Mouse (Mus musculus) limb, embryonic 15.5 days (tissue): ENCODE results near the gene Dap3. TPM values are rescaled to one million over a fixed set of nuclear protein-coding genes. Genes with fewer than 3 reads are reported as not detected.
"Not testable (repeated sequence)": the region's sequence is repeated elsewhere in the genome, so short reads cannot be mapped to it uniquely, and the experiment has no call there.

ENCODE experiments used
- ATAC-seq: fragments of 200-750 bp; cut with Nextera tagmentation; 2 replicates; pipeline ENCODE4 v1.8.0; 2017; ENCODE audit warnings: low read depth, moderate TSS enrichment; ENCODE audit not compliant: insufficient number of reproducible peaks, low FRiP score, low TSS enrichment
- H3K27ac ChIP-seq: fragments of 300-500 bp; sonication (generic); 2 replicates; pipeline ENCODE4 v1.5.1; 2015; ENCODE audit warnings: moderate library complexity, mild to moderate bottlenecking, inconsistent platforms
- H3K27me3 ChIP-seq: fragments of 300-500 bp; sonication (generic); 2 replicates; pipeline ENCODE4 v1.6.1; 2015; ENCODE audit warnings: inconsistent platforms
- H3K36me3 ChIP-seq: fragments of 300-500 bp; sonication (generic); 2 replicates; pipeline ENCODE4 v1.6.1; 2015; ENCODE audit warnings: inconsistent platforms
- H3K4me1 ChIP-seq: fragments of 300-500 bp; sonication (generic); 2 replicates; pipeline ENCODE4 v1.6.1; 2015; ENCODE audit warnings: inconsistent platforms
- H3K4me2 ChIP-seq: fragments of 300-500 bp; sonication (generic); 2 replicates; pipeline ENCODE4 v1.6.1; 2015; ENCODE audit warnings: mild to moderate bottlenecking, inconsistent platforms
- H3K4me3 ChIP-seq: fragments of 300-500 bp; sonication (generic); 2 replicates; pipeline ENCODE4 v1.5.1; 2015; ENCODE audit warnings: mild to moderate bottlenecking, inconsistent platforms
- H3K9ac ChIP-seq: fragments of 300-500 bp; sonication (generic); 2 replicates; pipeline ENCODE4 v1.6.1; 2015; ENCODE audit warnings: inconsistent platforms
- H3K9me3 ChIP-seq: fragments of 300-500 bp; sonication (generic); 2 replicates; pipeline ENCODE4 v1.6.1; 2016; ENCODE audit warnings: inconsistent platforms
- WGBS: fragments of 180-500 bp; shearing (Covaris S2); methylation state at CpG from one replicate; pipeline ENCODE4 v1.1.7; 2015; 5-methylcytosine and 5-hydroxymethylcytosine counted together
- polyA plus RNA-seq: library from polyadenylated mRNA; unstranded; fragments of >200 nt; fragmentation: Nextera tagmentation; extraction: Ambion mirVana; gene quantifications from 2 replicates; pipeline ENCODE4 v1.2.1, GENCODE M21; 2015

Gene Dap3
- polyA plus RNA-seq, 1 experiment from 2014 or later: 145 TPM

GRCm38 (mm10) chr3:88906393-88907159, 44.4 kb downstream of the Dap3 start:
- peaks cover 97% of the 10 kb centered on the region for H3K36me3 ChIP-seq
- H3K27ac ChIP-seq: no peak overlapping the region
- no peaks in the 10 kb centered on the region for H3K9me3 ChIP-seq
- no peak overlapping the region for H3K4me2 ChIP-seq
- no peak for ATAC-seq
- no peaks in the 10 kb centered on the region for H3K27me3 ChIP-seq
- no peak overlapping the region for H3K9ac ChIP-seq
- 90% methylated on average over 6 of the region's 6 CpGs for WGBS
- H3K4me3 ChIP-seq: no peak overlapping the region
- H3K4me1 ChIP-seq: no peaks in the 10 kb centered on the region

GRCm38 (mm10) chr3:88905741-88906140, 45.2 kb downstream of the Dap3 start:
- Histone ChIP-seq H3K4me3 (no peak overlapping the region), H3K36me3 (peaks cover 93% of the 10 kb centered on the region), H3K27ac (no peak overlapping the region), H3K9me3 (no peaks in the 10 kb centered on the region), H3K4me1 (no peaks in the 10 kb centered on the region), H3K27me3 (no peaks in the 10 kb centered on the region), H3K4me2 (no peak overlapping the region), H3K9ac (no peak overlapping the region)
- ATAC-seq: no peak
- WGBS: 89% methylated on average over 2 of the region's 2 CpGs

GRCm38 (mm10) chr3:88905209-88905608, 45.8 kb downstream of the Dap3 start:
- no peak overlapping the region for H3K4me2 ChIP-seq
- H3K27me3 ChIP-seq: no peaks in the 10 kb centered on the region
- peaks cover 91% of the 10 kb centered on the region for H3K36me3 ChIP-seq
- H3K9me3 ChIP-seq: no peaks in the 10 kb centered on the region
- no peak for ATAC-seq
- H3K9ac ChIP-seq: no peak overlapping the region
- no peaks in the 10 kb centered on the region for H3K4me1 ChIP-seq
- H3K4me3 ChIP-seq: no peak overlapping the region
- no peak overlapping the region for H3K27ac ChIP-seq
- 85% methylated on average over 6 of the region's 6 CpGs for WGBS

GRCm38 (mm10) chr3:88904803-88905202, 46.2 kb downstream of the Dap3 start:
- no peaks in the 10 kb centered on the region for H3K27me3 ChIP-seq
- H3K9ac ChIP-seq: no peak overlapping the region
- WGBS: 82% methylated on average over 3 of the region's 3 CpGs
- peaks cover 86% of the 10 kb centered on the region for H3K36me3 ChIP-seq
- ATAC-seq: no peak
- H3K9me3 ChIP-seq: no peaks in the 10 kb centered on the region
- no peak overlapping the region for H3K4me2 ChIP-seq
- no peak overlapping the region; the same call in 1 of the 2 replicates for H3K27ac ChIP-seq
- H3K4me1 ChIP-seq: no peaks in the 10 kb centered on the region
- no peak overlapping the region for H3K4me3 ChIP-seq

GRCm38 (mm10) chr3:88893011-88893410, 58.0 kb downstream of the Dap3 start:
- WGBS: 90% methylated on average over 7 of the region's 7 CpGs
- not testable (repeated sequence) for H3K4me2 ChIP-seq, H3K9ac ChIP-seq, H3K27me3 ChIP-seq, ATAC-seq, H3K27ac ChIP-seq, H3K4me3 ChIP-seq, H3K4me1 ChIP-seq, H3K9me3 ChIP-seq
- peaks cover 22% of the 10 kb centered on the region for H3K36me3 ChIP-seq

GRCm38 (mm10) chr3:88882536-88882935, 68.4 kb downstream of the Dap3 start:
- H3K4me2 ChIP-seq, H3K27me3 ChIP-seq, H3K4me1 ChIP-seq, H3K4me3 ChIP-seq, H3K9ac ChIP-seq, H3K9me3 ChIP-seq, H3K27ac ChIP-seq, H3K36me3 ChIP-seq, ATAC-seq: not testable (repeated sequence)
- 90% methylated on average over 4 of the region's 4 CpGs for WGBS

Other genes starting within 250 kb of the Dap3 start
- 65.7 and 65.8 TPM in 2 replicates for gene Rit1, start 234.3 kb downstream of the Dap3 start, polyA plus RNA-seq
- 16.9 and 17.5 TPM in 2 replicates for gene Syt11, start 176.0 kb downstream of the Dap3 start, polyA plus RNA-seq
- gene Gon4l, start 116.0 kb downstream of the Dap3 start, polyA plus RNA-seq: 8.5 and 9.9 TPM in 2 replicates
- gene Msto1, start 37.2 kb downstream of the Dap3 start, polyA plus RNA-seq: 40.6 and 41.3 TPM in 2 replicates
- gene Ash1l, start 559 bp downstream of the Dap3 start, polyA plus RNA-seq: 19.7 and 21.3 TPM in 2 replicates
- gene Rusc1, start 142.1 kb upstream of the Dap3 start, polyA plus RNA-seq: 29.2 and 31.1 TPM in 2 replicates
- not detected in 2 replicates for gene Gm43738, start 149.9 kb upstream of the Dap3 start, polyA plus RNA-seq
- gene Fdps, start 150.8 kb upstream of the Dap3 start, polyA plus RNA-seq: 253 and 265 TPM in 2 replicates
- gene Pklr, start 185.0 kb upstream of the Dap3 start, polyA plus RNA-seq: 0.20 and 0.23 TPM in 2 replicates
- 1.9 and 2.2 TPM in 2 replicates for gene Hcn3, start 209.0 kb upstream of the Dap3 start, polyA plus RNA-seq
- 23.9 and 25.0 TPM in 2 replicates for gene Clk2, start 213.6 kb upstream of the Dap3 start, polyA plus RNA-seq
- 101 and 115 TPM in 2 replicates for gene Scamp3, start 226.3 kb upstream of the Dap3 start, polyA plus RNA-seq
- gene Fam189b, start 232.0 kb upstream of the Dap3 start, polyA plus RNA-seq: 31.4 and 34.0 TPM in 2 replicates